ENCODE assay signal across 9 mouse cellular contexts in the genomic region with DNA sequence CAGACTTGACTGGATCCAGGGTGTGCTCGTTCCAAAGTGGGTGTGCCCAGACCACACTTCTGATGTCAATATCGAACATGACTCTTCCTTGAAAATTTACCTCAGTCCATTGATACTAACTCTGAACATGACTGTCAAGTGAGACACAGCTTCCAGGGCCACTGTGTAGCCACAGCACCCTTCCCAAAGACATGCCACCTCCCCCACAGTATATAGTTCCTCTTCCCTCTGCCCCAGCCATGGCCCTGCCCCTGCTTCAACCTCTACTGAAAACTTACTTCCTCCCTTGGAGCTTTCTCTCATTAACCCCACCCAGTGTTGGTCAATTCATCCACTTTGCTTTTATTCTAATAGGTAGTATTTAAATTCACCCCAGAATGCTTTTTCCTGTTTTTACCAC. TPM values are rescaled to one million over a fixed set of nuclear protein-coding genes. Genes with fewer than 3 reads are reported as not detected.
DNase-seq lines count a peak whose midpoint lies in the region; ATAC-seq and TF ChIP-seq lines count a peak whose summit lies in the region.
"Had no signal": no experiment of that assay in that cellular context is flagged by ENCODE, and none has a peak within 500 bp of the region (broad histone marks: within the 10 kb centered on the region; RNA-seq: fewer than 3 reads in every experiment).

No protein-coding gene starts in this region.

- H3K4me2 ChIP-seq in heart, embryonic 16.5 days (ENCODE audit: low read depth, low read length), result peak overlapping the region; percentile 33
- H3K4me2 ChIP-seq in limb, embryonic 14.5 days (replicated peaks; ENCODE audit: low read depth, low read length, severe bottlenecking), result no peak overlapping the region
- H3K4me2 ChIP-seq: hindbrain, embryonic 15.5 days had no signal

- H3K36me3 ChIP-seq in heart, embryonic 16.5 days (ENCODE audit: control insufficient read depth, insufficient read depth), result no peaks in the 10 kb centered on the region
- H3K36me3 ChIP-seq in G1E (replicated peaks), result no peaks in the 10 kb centered on the region
- H3K36me3 ChIP-seq in limb, embryonic 14.5 days (ENCODE audit: control insufficient read depth, insufficient read depth, low read length), result no peaks in the 10 kb centered on the region; the same call in 1 of the 2 replicates
- H3K36me3 ChIP-seq: hindbrain, embryonic 15.5 days had no signal

- no peak for ATAC-seq in heart, embryonic 16.5 days (replicated peaks; ENCODE audit: extremely low read depth, insufficient read depth, low FRiP score)
- ATAC-seq in G1E (ENCODE audit: extremely low read depth, insufficient number of reproducible peaks, low FRiP score, poor library complexity, severe bottlenecking), result peak; percentile 60; the same call in 1 of the 2 replicates
- ATAC-seq in limb, embryonic 14.5 days (ENCODE audit: low FRiP score, low read depth), result no peak
- ATAC-seq in erythroblast, adult 5-6 weeks (replicated peaks; ENCODE audit: low FRiP score, poor library complexity, severe bottlenecking), result no peak

- no peak for DNase-seq in heart, postnatal 10 days
- no peak for DNase-seq in G1E (ENCODE audit: low spot score)
- no peak for DNase-seq in limb, embryonic 14.5 days (ENCODE audit: low spot score)
- peak; percentile 85 to 86 for DNase-seq in monocyte, adult 2 months (ENCODE audit: low read depth in 1 of 2, low spot score in 2 of 2)
- DNase-seq in adrenal gland, postnatal 25 days, result no peak
- no peak for DNase-seq in adrenal gland, adult 2 months

- H3K9ac ChIP-seq in heart, embryonic 16.5 days (ENCODE audit: low read length), result no peak overlapping the region
- no peak overlapping the region for H3K9ac ChIP-seq in limb, embryonic 14.5 days (ENCODE audit: low read depth, low read length, severe bottlenecking)
- H3K9ac ChIP-seq: hindbrain, embryonic 15.5 days had no signal

- no peak overlapping the region for H3K4me3 ChIP-seq in heart, embryonic 16.5 days (ENCODE audit: low read length)
- no peak overlapping the region for H3K4me3 ChIP-seq in G1E (ENCODE audit: low read depth, low read length)
- no peak overlapping the region for H3K4me3 ChIP-seq in limb, embryonic 14.5 days (replicated peaks; ENCODE audit: low read length)
- H3K4me3 ChIP-seq: hindbrain, embryonic 15.5 days had no signal

- intact Hi-C loops in heart, postnatal 10 days (cut with DNase I), result no loop called here

- WGBS in heart, embryonic 16.5 days, result 69% methylated on average over 2 of the region's 2 CpGs
- WGBS in limb, embryonic 14.5 days, result 68% methylated on average over 2 of the region's 2 CpGs

- no peaks in the 10 kb centered on the region for H3K9me3 ChIP-seq in heart, embryonic 16.5 days (replicated peaks; ENCODE audit: control insufficient read depth, low read length)
- H3K9me3 ChIP-seq in G1E (replicated peaks), result peaks cover 19% of the 10 kb centered on the region; the same call in 1 of the 2 replicates
- no peaks in the 10 kb centered on the region for H3K9me3 ChIP-seq in limb, embryonic 14.5 days (ENCODE audit: control insufficient read depth, low read length)
- H3K9me3 ChIP-seq: hindbrain, embryonic 15.5 days had no signal

- no peaks in the 10 kb centered on the region for H3K27me3 ChIP-seq in heart, embryonic 16.5 days (ENCODE audit: control insufficient read depth, insufficient read depth, low read length)
- H3K27me3 ChIP-seq in G1E (ENCODE audit: insufficient read depth, low read length), result no peaks in the 10 kb centered on the region
- no peaks in the 10 kb centered on the region for H3K27me3 ChIP-seq in limb, embryonic 14.5 days (ENCODE audit: control insufficient read depth, insufficient read depth, low read length)
- H3K27me3 ChIP-seq: hindbrain, embryonic 15.5 days had no signal

- peak overlapping the region; percentile 81 for H3K27ac ChIP-seq in heart, embryonic 16.5 days (ENCODE audit: low read length)
- 0 out of 2 replicates have a peak overlapping the region, but pooled peaks have one; percentile 55 for H3K27ac ChIP-seq in limb, embryonic 14.5 days (replicated peaks; ENCODE audit: low read depth, low read length)
- H3K27ac ChIP-seq: hindbrain, embryonic 15.5 days had no signal

- no peak for TF ChIP-seq POLR2A in limb, embryonic 14.5 days (IDR thresholded peaks at IDR 0.05; ENCODE audit: borderline replicate concordance, extremely low read depth, insufficient read depth, insufficient read length)

- H3K4me1 ChIP-seq in heart, embryonic 16.5 days (ENCODE audit: control insufficient read depth, insufficient read depth, low read length), result peaks cover 16% of the 10 kb centered on the region
- H3K4me1 ChIP-seq in G1E (ENCODE audit: insufficient read depth, low read depth, low read length), result peaks cover 38% of the 10 kb centered on the region
- H3K4me1 ChIP-seq in limb, embryonic 14.5 days (ENCODE audit: control insufficient read depth, insufficient read depth, low read length), result peaks cover 42% of the 10 kb centered on the region
- H3K4me1 ChIP-seq: hindbrain, embryonic 15.5 days had no signal

- TF ChIP-seq CTCF in G1E (IDR thresholded peaks at IDR 0.05; ENCODE audit: low read depth, low read length), result no peak

RNA-seq across cellular contexts. Expression of a gene that starts 34.0 kb away (rescaled TPM):
- 20.1 and 23.4 TPM in 2 replicates for polyA plus RNA-seq in heart, embryonic 16.5 days (2015; fragmentation: Nextera tagmentation; extraction: Ambion mirVana)
- total RNA-seq in heart, postnatal 10 days (2021), result 10 to 100 TPM; 41.1 to 47.5 TPM
- total RNA-seq in G1E (2014; fragmentation: Nextera tagmentation) (4.9 and 5.8 TPM in 2 replicates), G1E (2017) (24.2 and 27.0 TPM in 2 replicates)
- polyA plus RNA-seq in G1E (2012), result 2.5 and 3.4 TPM in 2 replicates
- polyA plus RNA-seq in limb, embryonic 14.5 days (2012; rRNA removed), result 10.1 and 11.5 TPM in 2 replicates
- 22.2 and 25.7 TPM in 2 replicates for polyA plus RNA-seq in limb, embryonic 14.5 days (2014; fragmentation: Nextera tagmentation; extraction: Ambion mirVana)
- 11.6 and 15.8 TPM in 2 replicates for total RNA-seq in adrenal gland, postnatal 25 days (2021)
- total RNA-seq in adrenal gland, adult 2 months (2021), result 10 to 100 TPM; 10.5 to 20.0 TPM
- polyA plus RNA-seq in adrenal gland, adult 2 months (2012; rRNA removed), result 3.0 and 4.0 TPM in 2 replicates
- total RNA-seq in erythroblast, adult 5-6 weeks (2015; ENCODE audit: low replicate concordance), result 27.3 and 30.5 TPM in 2 replicates
- 21.7 and 26.2 TPM in 2 replicates for total RNA-seq in erythroblast, adult 5-6 weeks (2017; ENCODE audit: low replicate concordance)

Comparison
In these comparisons a context has a peak if more than half of its experiments do, and no peak if none do; other contexts are left out.
1. DNase-seq: peak in monocyte, adult 2 months (2 of 2); none in heart, postnatal 10 days (0 of 2), G1E (single experiment), limb, embryonic 14.5 days (single experiment), adrenal gland, postnatal 25 days (single experiment) and adrenal gland, adult 2 months (single experiment).